In genomic region chr10:107323865-107324264, GRCm38 (mm10) we compare ENCODE assay signal across 19 mouse cellular contexts. TPM values are rescaled to one million over a fixed set of nuclear protein-coding genes. Genes with fewer than 3 reads are reported as not detected.
"Had no signal": no experiment of that assay in that cellular context is flagged by ENCODE, and none has a peak within 500 bp of the region (broad histone marks: within the 10 kb centered on the region; RNA-seq: fewer than 3 reads in every experiment).

No protein-coding gene starts in this region.

- ATAC-seq: liver, postnatal 0 days; midbrain, embryonic 15.5 days had no signal

- H3K4me2 ChIP-seq: liver, embryonic 15.5 days; lung, embryonic 14.5 days; midbrain, embryonic 12.5 days; midbrain, embryonic 15.5 days; neural tube, embryonic 12.5 days; stomach, embryonic 15.5 days had no signal

- H3K4me1 ChIP-seq: liver, embryonic 15.5 days; megakaryocyte, embryonic 14.5 days; midbrain, embryonic 12.5 days; midbrain, embryonic 15.5 days; neural tube, embryonic 12.5 days; stomach, embryonic 15.5 days had no signal

- DNase-seq: liver, postnatal 0 days; lung, embryonic 14.5 days; lung, postnatal 10 days; right cerebral cortex, postnatal 14 days; thymus, adult 18-20 months; thymus, postnatal 14 days; thymus, postnatal 36 days had no signal

- H3K36me3 ChIP-seq: liver, embryonic 15.5 days; midbrain, embryonic 12.5 days; midbrain, embryonic 15.5 days; neural tube, embryonic 12.5 days; stomach, embryonic 15.5 days had no signal

- H3K27me3 ChIP-seq: liver, embryonic 15.5 days; megakaryocyte, embryonic 14.5 days; midbrain, embryonic 12.5 days; midbrain, embryonic 15.5 days; neural tube, embryonic 12.5 days; stomach, embryonic 15.5 days had no signal

- H3K27ac ChIP-seq: liver, embryonic 15.5 days; macrophage; midbrain, embryonic 12.5 days; midbrain, embryonic 15.5 days; neural tube, embryonic 12.5 days; stomach, embryonic 15.5 days; stomach, postnatal 0 days had no signal

- H3K9me3 ChIP-seq: liver, embryonic 15.5 days; midbrain, embryonic 12.5 days; midbrain, embryonic 15.5 days; neural tube, embryonic 12.5 days; stomach, embryonic 15.5 days had no signal

- H3K4me3 ChIP-seq: liver, embryonic 15.5 days; megakaryocyte, embryonic 14.5 days; midbrain, embryonic 12.5 days; midbrain, embryonic 15.5 days; neural tube, embryonic 12.5 days; stomach, embryonic 15.5 days had no signal

- H3K9ac ChIP-seq: liver, embryonic 15.5 days; liver, postnatal 0 days; lung, embryonic 14.5 days; midbrain, embryonic 12.5 days; midbrain, embryonic 15.5 days; neural tube, embryonic 12.5 days; stomach, embryonic 15.5 days had no signal

RNA-seq across cellular contexts. Expression of gene Lin7a, which starts 52.4 kb away (rescaled TPM):
- total RNA-seq: megakaryocyte progenitor cell, adult 5-6 weeks; monocyte, adult 5-6 weeks; neutrophil, adult 5-6 weeks had no signal
- polyA plus RNA-seq: macrophage; spleen, adult 2 months had no signal
